Mouse (Mus musculus): ENCODE data around the gene Gbgt1. TPM values are rescaled to one million over a fixed set of nuclear protein-coding genes. Genes with fewer than 3 reads are reported as not detected.
A peak's percentile ranks its signal among the peaks of the same experiment; 100 is the strongest.

Gbgt1 gene
- polyA plus RNA-seq, 1 experiment = 18.4 TPM

GRCm38 (mm10) chr2:28539949-28540348 is 43.3 kb downstream of the Gbgt1 start:
- H3K4me3 ChIP-seq (ENCODE audit: insufficient read depth, low read length) = peak overlapping the region; percentile 6; the same call in 1 of the 2 replicates
- H3K4me1 ChIP-seq (ENCODE audit: control insufficient read depth, insufficient read depth, low read length) = peaks cover 64% of the 10 kb centered on the region
- H3K27ac ChIP-seq (ENCODE audit: insufficient read depth, low read depth, low read length) = peak overlapping the region; percentile 96
- no peak for TF ChIP-seq POLR2A (IDR thresholded peaks at IDR 0.05; ENCODE audit: borderline replicate concordance, low read depth, low read length)
- TF ChIP-seq CTCF (IDR thresholded peaks at IDR 0.05; ENCODE audit: low read depth, low read length) = no peak

GRCm38 (mm10) chr2:28540587-28541227 is 44.0 kb downstream of the Gbgt1 start:
- Histone ChIP-seq H3K4me3 (ENCODE audit: insufficient read depth, low read length) (no peak overlapping the region), H3K27ac (ENCODE audit: insufficient read depth, low read depth, low read length) (peak overlapping the region; percentile 96), H3K4me1 (ENCODE audit: control insufficient read depth, insufficient read depth, low read length) (peaks cover 60% of the 10 kb centered on the region)
- TF ChIP-seq POLR2A (IDR thresholded peaks at IDR 0.05; ENCODE audit: borderline replicate concordance, low read depth, low read length) (no peak), CTCF (IDR thresholded peaks at IDR 0.05; ENCODE audit: low read depth, low read length) (no peak)

- TF ChIP-seq POLR2A (IDR thresholded peaks at IDR 0.05; ENCODE audit: borderline replicate concordance, low read depth, low read length) (no peak), CTCF (IDR thresholded peaks at IDR 0.05; ENCODE audit: low read depth, low read length) (no peak)
- H3K4me3 ChIP-seq (ENCODE audit: insufficient read depth, low read length) = no peak overlapping the region
- no peak overlapping the region for H3K27ac ChIP-seq (ENCODE audit: insufficient read depth, low read depth, low read length)
- peaks cover 48% of the 10 kb centered on the region for H3K4me1 ChIP-seq (ENCODE audit: control insufficient read depth, insufficient read depth, low read length)
Measured at GRCm38 (mm10) chr2:28543894-28544293, 47.2 kb downstream of the Gbgt1 start.

GRCm38 (mm10) chr2:28545976-28546375 is 49.3 kb downstream of the Gbgt1 start:
- H3K27ac ChIP-seq (ENCODE audit: insufficient read depth, low read depth, low read length) = no peak overlapping the region
- H3K4me1 ChIP-seq (ENCODE audit: control insufficient read depth, insufficient read depth, low read length) = peaks cover 30% of the 10 kb centered on the region
- TF ChIP-seq POLR2A (IDR thresholded peaks at IDR 0.05; ENCODE audit: borderline replicate concordance, low read depth, low read length) (no peak), CTCF (IDR thresholded peaks at IDR 0.05; ENCODE audit: low read depth, low read length) (no peak)
- H3K4me3 ChIP-seq (ENCODE audit: insufficient read depth, low read length) = no peak overlapping the region

DNA sequence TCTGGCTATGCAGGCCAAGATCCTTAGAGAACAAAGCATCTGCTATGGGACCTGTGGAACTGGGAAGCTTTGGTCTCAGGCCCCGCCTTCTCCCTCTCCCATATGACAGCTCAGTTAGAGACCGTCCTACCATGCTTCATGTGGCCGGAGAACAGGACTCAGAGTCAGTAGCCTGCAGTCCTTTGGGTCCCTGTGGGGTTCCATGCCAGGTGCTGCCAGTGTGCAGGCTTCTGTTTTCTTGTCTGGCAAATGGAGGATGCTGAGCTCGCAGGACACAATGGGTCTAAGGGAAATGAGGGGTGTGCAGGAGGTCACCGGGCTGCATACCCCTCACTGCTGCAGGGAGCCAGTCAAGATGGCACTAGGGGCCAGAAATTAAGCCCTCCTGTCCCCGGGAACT is 49.9 kb downstream of the Gbgt1 start:
- H3K27ac ChIP-seq (ENCODE audit: insufficient read depth, low read depth, low read length) = no peak overlapping the region
- TF ChIP-seq POLR2A (IDR thresholded peaks at IDR 0.05; ENCODE audit: borderline replicate concordance, low read depth, low read length) = no peak
- no peak for TF ChIP-seq CTCF (IDR thresholded peaks at IDR 0.05; ENCODE audit: low read depth, low read length)
- H3K4me3 ChIP-seq (ENCODE audit: insufficient read depth, low read length) = no peak overlapping the region
- peaks cover 25% of the 10 kb centered on the region for H3K4me1 ChIP-seq (ENCODE audit: control insufficient read depth, insufficient read depth, low read length)

DNA sequence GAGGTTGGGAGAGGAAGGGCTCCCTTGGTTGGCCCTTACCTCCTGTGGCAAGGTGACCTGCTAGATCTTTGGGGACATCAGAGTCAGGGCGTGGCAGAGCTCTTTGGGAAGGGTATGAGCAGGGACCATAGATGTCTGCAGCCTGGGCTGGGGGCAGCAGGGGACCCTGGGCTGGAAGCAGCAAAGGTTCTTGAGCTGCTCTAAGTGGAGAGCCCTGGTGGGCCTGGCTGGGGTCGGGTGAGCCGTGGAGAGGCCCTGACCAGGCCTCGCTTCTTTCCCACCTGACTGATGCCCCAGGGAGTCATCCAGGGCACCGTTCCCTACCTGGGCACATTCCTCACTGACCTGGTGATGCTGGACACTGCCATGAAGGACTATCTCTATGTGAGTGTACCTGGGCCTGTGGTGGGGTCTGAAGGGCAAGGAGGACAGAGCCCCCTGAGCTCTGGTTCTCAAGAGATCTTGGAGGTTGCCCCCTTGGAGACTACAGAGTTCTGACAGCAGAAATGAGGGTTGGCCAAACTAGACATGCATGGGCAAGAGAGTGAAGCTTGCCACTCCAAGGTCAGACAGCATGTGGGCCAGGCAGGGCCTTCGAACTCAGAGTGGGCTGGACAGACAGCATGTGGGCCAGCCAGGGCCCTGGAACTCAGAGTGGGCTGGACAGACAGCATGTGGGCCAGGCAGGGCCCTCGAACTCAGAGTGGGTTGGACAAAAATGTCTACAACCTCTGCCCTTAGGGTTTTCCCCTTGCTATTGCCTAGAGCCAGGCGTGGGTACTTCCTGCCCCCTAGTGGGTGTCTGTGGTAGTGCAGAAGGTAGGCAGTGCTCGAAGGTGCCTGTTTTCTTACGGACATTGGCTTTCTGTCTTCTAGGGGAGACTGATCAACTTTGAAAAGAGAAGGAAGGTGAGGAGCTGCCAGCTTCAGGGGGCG is 50.8 kb downstream of the Gbgt1 start:
- TF ChIP-seq CTCF (IDR thresholded peaks at IDR 0.05; ENCODE audit: low read depth, low read length) (peak; percentile 93), POLR2A (IDR thresholded peaks at IDR 0.05; ENCODE audit: borderline replicate concordance, low read depth, low read length) (no peak)
- peaks cover 23% of the 10 kb centered on the region for H3K4me1 ChIP-seq (ENCODE audit: control insufficient read depth, insufficient read depth, low read length)
- no peak overlapping the region for H3K27ac ChIP-seq (ENCODE audit: insufficient read depth, low read depth, low read length)
- no peak overlapping the region for H3K4me3 ChIP-seq (ENCODE audit: insufficient read depth, low read length)

DNA sequence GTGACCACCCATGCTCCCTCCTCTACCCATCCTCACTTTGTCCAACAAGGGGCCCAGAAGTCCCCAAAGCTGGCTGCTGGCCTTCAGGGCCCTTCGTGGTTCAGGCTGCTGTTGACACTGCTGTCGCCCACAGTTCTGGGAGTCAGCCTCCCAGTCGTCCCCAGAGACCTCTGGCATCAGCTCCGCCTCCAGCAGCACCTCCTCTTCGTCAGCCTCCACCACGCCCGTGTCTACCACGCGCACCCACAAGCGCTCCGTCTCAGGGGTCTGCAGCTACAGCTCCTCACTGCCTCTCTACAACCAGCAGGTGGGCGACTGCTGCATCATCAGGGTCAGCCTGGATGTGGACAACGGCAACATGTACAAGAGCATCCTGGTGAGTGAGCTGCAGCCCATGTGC is 52.5 kb downstream of the Gbgt1 start:
- Histone ChIP-seq H3K27ac (ENCODE audit: insufficient read depth, low read depth, low read length) (no peak overlapping the region), H3K4me3 (ENCODE audit: insufficient read depth, low read length) (no peak overlapping the region), H3K4me1 (ENCODE audit: control insufficient read depth, insufficient read depth, low read length) (peaks cover 23% of the 10 kb centered on the region)
- no peak for TF ChIP-seq POLR2A (IDR thresholded peaks at IDR 0.05; ENCODE audit: borderline replicate concordance, low read depth, low read length)
- TF ChIP-seq CTCF (IDR thresholded peaks at IDR 0.05; ENCODE audit: low read depth, low read length) = no peak

DNA sequence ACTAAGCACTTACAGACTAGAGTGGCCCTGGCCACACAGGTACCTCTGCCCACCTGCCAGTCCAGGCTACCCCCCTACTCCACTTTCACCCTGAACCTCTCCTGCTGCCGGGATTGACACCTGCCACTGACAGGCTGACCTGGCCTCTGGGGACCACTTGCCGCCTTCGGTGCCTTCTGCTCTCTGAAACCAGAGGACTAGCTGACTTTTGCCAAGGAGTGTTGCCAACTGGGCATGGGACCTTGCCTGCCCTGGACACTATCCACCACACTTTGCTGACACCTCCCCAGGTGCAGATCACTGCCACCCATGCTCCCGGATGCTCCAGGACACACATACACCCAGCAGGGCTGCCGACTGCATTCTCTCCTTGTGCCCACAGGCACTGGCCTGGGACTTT is 55.6 kb downstream of the Gbgt1 start:
- H3K4me1 ChIP-seq (ENCODE audit: control insufficient read depth, insufficient read depth, low read length) = peaks cover 4% of the 10 kb centered on the region; the same call in 1 of the 2 replicates
- H3K27ac ChIP-seq (ENCODE audit: insufficient read depth, low read depth, low read length) = no peak overlapping the region
- no peak overlapping the region for H3K4me3 ChIP-seq (ENCODE audit: insufficient read depth, low read length)
- TF ChIP-seq CTCF (IDR thresholded peaks at IDR 0.05; ENCODE audit: low read depth, low read length) = no peak
- no peak for TF ChIP-seq POLR2A (IDR thresholded peaks at IDR 0.05; ENCODE audit: borderline replicate concordance, low read depth, low read length)

Other genes starting within 250 kb of the Gbgt1 start
- gene Ppp1r26, start 50.1 kb upstream of the Gbgt1 start, polyA plus RNA-seq (2012; ENCODE audit: insufficient read depth, insufficient read length, missing spikeins) = 0.40 and 0.60 TPM in 2 replicates
- not detected in 2 replicates for gene 1700007K13Rik, start 30.6 kb upstream of the Gbgt1 start, polyA plus RNA-seq (2012; ENCODE audit: insufficient read depth, insufficient read length, missing spikeins)
- 23.7 and 24.9 TPM in 2 replicates for gene Mrps2, start 28.8 kb upstream of the Gbgt1 start, polyA plus RNA-seq (2012; ENCODE audit: insufficient read depth, insufficient read length, missing spikeins)
- 5.1 and 8.2 TPM in 2 replicates for gene Gm10134, start 9.2 kb downstream of the Gbgt1 start, polyA plus RNA-seq (2012; ENCODE audit: insufficient read depth, insufficient read length, missing spikeins)
- 30.6 and 37.0 TPM in 2 replicates for gene Ralgds, start 16.2 kb downstream of the Gbgt1 start, polyA plus RNA-seq (2012; ENCODE audit: insufficient read depth, insufficient read length, missing spikeins)
- not detected in 2 replicates for gene Cel, start 66.5 kb downstream of the Gbgt1 start, polyA plus RNA-seq (2012; ENCODE audit: insufficient read depth, insufficient read length, missing spikeins)
- gene Gtf3c5, start 86.9 kb downstream of the Gbgt1 start, polyA plus RNA-seq (2012; ENCODE audit: insufficient read depth, insufficient read length, missing spikeins) = 11.3 and 12.9 TPM in 2 replicates
- 0.55 TPM in 1 of 2 replicates, not detected in the other for gene Gfi1b, start 125.1 kb downstream of the Gbgt1 start, polyA plus RNA-seq (2012; ENCODE audit: insufficient read depth, insufficient read length, missing spikeins)
- 19.0 and 21.4 TPM in 2 replicates for gene Tsc1, start 144.3 kb downstream of the Gbgt1 start, polyA plus RNA-seq (2012; ENCODE audit: insufficient read depth, insufficient read length, missing spikeins)
- 4.8 and 5.9 TPM in 2 replicates for gene Spaca9, start 202.8 kb downstream of the Gbgt1 start, polyA plus RNA-seq (2012; ENCODE audit: insufficient read depth, insufficient read length, missing spikeins)
- 2.5 and 2.6 TPM in 2 replicates for gene Ak8, start 203.3 kb downstream of the Gbgt1 start, polyA plus RNA-seq (2012; ENCODE audit: insufficient read depth, insufficient read length, missing spikeins)